Mouse (Mus musculus) heart, postnatal 4 days (tissue): Measurements from ENCODE around the gene Sept9. TPM values are rescaled to one million over a fixed set of nuclear protein-coding genes. Genes with fewer than 3 reads are reported as not detected.

ENCODE experiments used
- DNase-seq: peaks from one replicate; pipeline ENCODE4 v3.0.0; 2021
- total RNA-seq, 2 experiments: library from RNA; stranded (reverse); gene quantifications; 2 replicates each; pipeline ENCODE4 v1.2.3; 2021

Gene Sept9
- total RNA-seq, 2 experiments from 2014 or later = 76.7 to 77.4 TPM

GRCm38 (mm10) chr11:117246981-117247431 is 47.5 kb downstream of the Sept9 start:
- peak; percentile 72 for DNase-seq

GRCm38 (mm10) chr11:117247541-117247940 is 48.1 kb downstream of the Sept9 start:
- DNase-seq = no peak

GRCm38 (mm10) chr11:117248734-117249248 is 49.3 kb downstream of the Sept9 start:
- no peak for DNase-seq

- DNase-seq = peak; percentile 57
Observed at GRCm38 (mm10) chr11:117249282-117249984, 50.0 kb downstream of the Sept9 start.

GRCm38 (mm10) chr11:117249985-117250928 is 50.8 kb downstream of the Sept9 start:
- no peak for DNase-seq

- no peak for DNase-seq
Observed at GRCm38 (mm10) chr11:117251755-117252154, 52.3 kb downstream of the Sept9 start.

- no peak for DNase-seq
Observed at GRCm38 (mm10) chr11:117252846-117253245, 53.4 kb downstream of the Sept9 start.

- DNase-seq = no peak
Observed at GRCm38 (mm10) chr11:117254161-117255107, 55.0 kb downstream of the Sept9 start.

- no peak for DNase-seq
Observed at GRCm38 (mm10) chr11:117255108-117255489, 55.6 kb downstream of the Sept9 start.

GRCm38 (mm10) chr11:117256088-117256487 is 56.6 kb downstream of the Sept9 start:
- DNase-seq = peak; percentile 55

GRCm38 (mm10) chr11:117256840-117257239 is 57.4 kb downstream of the Sept9 start:
- DNase-seq = no peak

GRCm38 (mm10) chr11:117257266-117257665 is 57.8 kb downstream of the Sept9 start:
- DNase-seq = no peak

- no peak for DNase-seq
Observed at GRCm38 (mm10) chr11:117257842-117258241, 58.4 kb downstream of the Sept9 start.

GRCm38 (mm10) chr11:117259178-117259960 is 59.9 kb downstream of the Sept9 start:
- DNase-seq = no peak

- DNase-seq = no peak
Observed at GRCm38 (mm10) chr11:117260631-117261030, 61.2 kb downstream of the Sept9 start.

- DNase-seq = peak; percentile 57
Observed at GRCm38 (mm10) chr11:117263096-117263808, 63.8 kb downstream of the Sept9 start.

- peak; percentile 44 for DNase-seq
Observed at GRCm38 (mm10) chr11:117264162-117265021, 64.9 kb downstream of the Sept9 start.

GRCm38 (mm10) chr11:117265270-117265980 is 66.0 kb downstream of the Sept9 start:
- peak; percentile 79 for DNase-seq
